8 mouse cellular contexts compared by ENCODE assay signal in the genomic region with DNA sequence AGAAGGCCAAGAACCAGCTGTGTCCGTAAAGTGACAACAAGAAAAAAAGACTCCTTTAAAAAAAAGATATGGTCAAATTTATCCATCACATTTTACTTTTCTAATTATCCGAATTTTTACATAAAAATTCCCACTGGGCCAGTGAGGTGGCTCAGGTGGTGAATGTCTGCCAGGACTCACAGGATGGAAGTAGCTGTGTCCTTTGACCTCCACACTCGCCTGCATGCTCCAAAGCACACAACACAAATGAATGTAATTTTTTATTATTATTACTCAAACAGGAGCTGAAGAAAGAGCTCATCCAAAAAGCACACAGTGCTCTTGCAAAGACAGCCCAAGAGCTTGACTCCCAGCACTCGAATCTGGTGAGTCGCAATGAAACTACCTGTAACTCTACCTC. TPM values are rescaled to one million over a fixed set of nuclear protein-coding genes. Genes with fewer than 3 reads are reported as not detected.
DNase-seq lines count a peak whose midpoint lies in the region; ATAC-seq and TF ChIP-seq lines count a peak whose summit lies in the region.

No protein-coding gene starts in this region.

- no peak for TF ChIP-seq CTCF in lung, postnatal 0 days (IDR thresholded peaks at IDR 0.05)
- no peak for TF ChIP-seq CTCF in small intestine, adult 2 months (IDR thresholded peaks at IDR 0.05; ENCODE audit: extremely low read depth, insufficient read length, insufficient replicate concordance, low read depth, low read length)

- ATAC-seq in lung, postnatal 0 days: no peak
- no peak for ATAC-seq in heart, embryonic 16.5 days (replicated peaks; ENCODE audit: extremely low read depth, insufficient read depth, low FRiP score)
- no peak for ATAC-seq in limb, embryonic 12.5 days (ENCODE audit: insufficient number of reproducible peaks, insufficient read depth, low FRiP score, low TSS enrichment, low read depth)

- peak; percentile 25 for DNase-seq in lung, postnatal 0 days (ENCODE audit: low spot score)
- no peak for DNase-seq in lung, postnatal 10 days
- DNase-seq in right cerebral cortex, adult 2 months (ENCODE audit: low spot score in 2 of 2): no peak
- no peak for DNase-seq in cerebellum, postnatal 25 days
- no peak for DNase-seq in thymus, postnatal 0 days (ENCODE audit: low spot score)

- H3K4me3 ChIP-seq in lung, postnatal 0 days (ENCODE audit: low read depth, low read length): peak overlapping the region; percentile 100
- H3K4me3 ChIP-seq in heart, embryonic 16.5 days (ENCODE audit: low read length): peak overlapping the region; percentile 98
- H3K4me3 ChIP-seq in limb, embryonic 12.5 days (replicated peaks): peak overlapping the region; percentile 95
- peak overlapping the region; percentile 28; the same call in 1 of the 2 replicates for H3K4me3 ChIP-seq in small intestine, adult 2 months (ENCODE audit: low read depth, low read length)

- peak overlapping the region; percentile 99 for H3K27ac ChIP-seq in lung, postnatal 0 days (ENCODE audit: low read length)
- H3K27ac ChIP-seq in heart, embryonic 16.5 days (ENCODE audit: low read length): peak overlapping the region; percentile 100
- no peak overlapping the region for H3K27ac ChIP-seq in limb, embryonic 12.5 days
- H3K27ac ChIP-seq in small intestine, adult 2 months (ENCODE audit: insufficient read depth, low read depth, low read length): no peak overlapping the region

- no peaks in the 10 kb centered on the region for H3K9me3 ChIP-seq in lung, postnatal 0 days (ENCODE audit: low read length)
- no peaks in the 10 kb centered on the region for H3K9me3 ChIP-seq in heart, embryonic 16.5 days (replicated peaks; ENCODE audit: control insufficient read depth, low read length)
- H3K9me3 ChIP-seq in limb, embryonic 12.5 days: no peaks in the 10 kb centered on the region

- no peaks in the 10 kb centered on the region for H3K36me3 ChIP-seq in lung, postnatal 0 days (ENCODE audit: insufficient read depth, low read length)
- H3K36me3 ChIP-seq in heart, embryonic 16.5 days (ENCODE audit: control insufficient read depth, insufficient read depth): no peaks in the 10 kb centered on the region
- H3K36me3 ChIP-seq in limb, embryonic 12.5 days: 0 out of 2 replicates have a peak, but pooled peaks cover 10% of the 10 kb centered on the region
- H3K36me3 ChIP-seq in small intestine, adult 2 months (ENCODE audit: control insufficient read depth, insufficient read depth, low read length): no peaks in the 10 kb centered on the region

- H3K4me1 ChIP-seq in lung, postnatal 0 days (ENCODE audit: insufficient read depth, low read depth, low read length): peaks cover 9% of the 10 kb centered on the region; the same call in 1 of the 2 replicates
- peaks cover 30% of the 10 kb centered on the region for H3K4me1 ChIP-seq in heart, embryonic 16.5 days (ENCODE audit: control insufficient read depth, insufficient read depth, low read length)
- peaks cover 31% of the 10 kb centered on the region; the same call in 1 of the 2 replicates for H3K4me1 ChIP-seq in limb, embryonic 12.5 days (replicated peaks)
- H3K4me1 ChIP-seq in small intestine, adult 2 months (ENCODE audit: control insufficient read depth, insufficient read depth, insufficient read length, low read length): peaks cover 2% of the 10 kb centered on the region; the same call in 1 of the 2 replicates

- peak overlapping the region; percentile 97; the same call in 1 of the 2 replicates for H3K9ac ChIP-seq in lung, postnatal 0 days (replicated peaks; ENCODE audit: low read depth)
- peak overlapping the region; percentile 100 for H3K9ac ChIP-seq in heart, embryonic 16.5 days (ENCODE audit: low read length)
- peak overlapping the region; percentile 97 for H3K9ac ChIP-seq in limb, embryonic 12.5 days (replicated peaks)

- H3K4me2 ChIP-seq in lung, postnatal 0 days (replicated peaks; ENCODE audit: low read depth, low read length): peak overlapping the region; percentile 67
- peak overlapping the region; percentile 74 for H3K4me2 ChIP-seq in heart, embryonic 16.5 days (ENCODE audit: low read depth, low read length)
- peak overlapping the region; percentile 85 for H3K4me2 ChIP-seq in limb, embryonic 12.5 days

- H3K27me3 ChIP-seq in lung, postnatal 0 days (replicated peaks; ENCODE audit: insufficient read depth, low read length): no peaks in the 10 kb centered on the region
- H3K27me3 ChIP-seq in heart, embryonic 16.5 days (ENCODE audit: control insufficient read depth, insufficient read depth, low read length): no peaks in the 10 kb centered on the region
- no peaks in the 10 kb centered on the region for H3K27me3 ChIP-seq in limb, embryonic 12.5 days
- H3K27me3 ChIP-seq in small intestine, adult 2 months (ENCODE audit: control insufficient read depth, insufficient read depth, low read length): no peaks in the 10 kb centered on the region

- no peak for TF ChIP-seq POLR2A in small intestine, adult 2 months (IDR thresholded peaks at IDR 0.05; ENCODE audit: low read depth, low read length)

- 7% methylated on average over 5 of the region's 5 CpGs for whole genome bisulfite sequencing in lung, postnatal 0 days
- WGBS in heart, embryonic 16.5 days: 15% methylated on average over 5 of the region's 5 CpGs
- 14% methylated on average over 5 of the region's 5 CpGs for WGBS in limb, embryonic 12.5 days
- WGBS in small intestine, adult 2 months: 12% methylated on average over 5 of the region's 5 CpGs

- no peak for TF ChIP-seq EP300 in lung, postnatal 0 days (IDR thresholded peaks at IDR 0.05)

RNA-seq across cellular contexts. Expression of a gene that starts 2.0 kb away (rescaled TPM):
- 30.2 and 31.2 TPM in 2 replicates for polyA plus RNA-seq in lung, postnatal 0 days (2015; fragmentation: Nextera tagmentation; extraction: Ambion mirVana)
- 38.7 and 44.4 TPM in 2 replicates for polyA plus RNA-seq in heart, embryonic 16.5 days (2015; fragmentation: Nextera tagmentation; extraction: Ambion mirVana)
- polyA plus RNA-seq in limb, embryonic 12.5 days (2016; fragmentation: Nextera tagmentation; extraction: Ambion mirVana): 112 and 114 TPM in 2 replicates
- polyA plus RNA-seq in small intestine, adult 2 months (2012; rRNA removed): 4.9 and 10.7 TPM in 2 replicates
- polyA plus RNA-seq in thymus, postnatal 0 days (2015; fragmentation: Nextera tagmentation; extraction: Ambion mirVana): 58.1 and 68.5 TPM in 2 replicates

Comparison
In these comparisons a context has a peak if more than half of its experiments do, and no peak if none do; other contexts are left out.
1. H3K27ac ChIP-seq: peak in lung, postnatal 0 days (single experiment) and heart, embryonic 16.5 days (single experiment); none in limb, embryonic 12.5 days (single experiment) and small intestine, adult 2 months (single experiment).
2. H3K4me3 ChIP-seq: peak in every context shown above with its lines; median percentile 100 in lung, postnatal 0 days; 98 in heart, embryonic 16.5 days; 95 in limb, embryonic 12.5 days; 28 in small intestine, adult 2 months.
3. Peak in every context shown above with its lines, with median percentiles within 50 percentile points of each other: H3K4me2 ChIP-seq and H3K9ac ChIP-seq.